Mouse (Mus musculus) thymus, postnatal 10 days (tissue): ENCODE data around the gene Vmn1r86.
"Not testable (repeated sequence)": the region's sequence is repeated elsewhere in the genome, so short reads cannot be mapped to it uniquely, and the experiment has no call there.

ENCODE experiments used
- DNase-seq, 2 experiments: peaks; one replicate each; pipeline ENCODE4 v3.0.0; 2021; ENCODE audit warnings: low spot score in 2 of 2

Gene Vmn1r86

GRCm38 (mm10) chr7:13119817-13120216 is at the start of gene Vmn1r86:
Gene Vmn1r86, minus strand, starts transcription at chr7:13119917.
- DNase-seq, result no peak

GRCm38 (mm10) chr7:13159268-13159667 is 39.6 kb upstream of the Vmn1r86 start, which contains the start of gene Vmn1r88:
Gene Vmn1r88, plus strand, starts transcription at chr7:13159568.
- DNase-seq, result no peak

- no peak for DNase-seq
Measured at GRCm38 (mm10) chr7:13140057-13140456, 20.3 kb upstream of the Vmn1r86 start, which contains the start of gene Vmn1r87. Gene Vmn1r87, minus strand, starts transcription at chr7:13140157.

GRCm38 (mm10) chr7:13137340-13137739 is 17.6 kb upstream of the Vmn1r86 start:
- DNase-seq, result no peak

GRCm38 (mm10) chr7:13131856-13132255 is 12.1 kb upstream of the Vmn1r86 start:
- no peak for DNase-seq

- peak in 1 of 2 experiments; percentile 15 for DNase-seq
Measured at GRCm38 (mm10) chr7:13123554-13124153, 3.9 kb upstream of the Vmn1r86 start.

- DNase-seq, result no peak
Measured at GRCm38 (mm10) chr7:13095073-13095472, 24.6 kb downstream of the Vmn1r86 start, which contains the start of gene Vmn1r85. Gene Vmn1r85, minus strand, starts transcription at chr7:13095173.

- DNase-seq, result no peak
Measured at GRCm38 (mm10) chr7:13072293-13072692, 47.4 kb downstream of the Vmn1r86 start.

GRCm38 (mm10) chr7:13063399-13063798 is 56.3 kb downstream of the Vmn1r86 start:
- DNase-seq, result not testable (repeated sequence)

- no peak for DNase-seq
Measured at GRCm38 (mm10) chr7:13059536-13059935, 60.2 kb downstream of the Vmn1r86 start.

GRCm38 (mm10) chr7:13056913-13057700 is 62.6 kb downstream of the Vmn1r86 start:
- DNase-seq, result no peak

- peak; percentile 93 to 94 for DNase-seq
Measured at GRCm38 (mm10) chr7:13054287-13055010, 65.3 kb downstream of the Vmn1r86 start, which contains the start of gene Mzf1. Gene Mzf1, minus strand, starts transcription at chr7:13054764.

- DNase-seq, result no peak
Measured at GRCm38 (mm10) chr7:13053961-13054286, 65.8 kb downstream of the Vmn1r86 start.

GRCm38 (mm10) chr7:13053501-13053900 is 66.2 kb downstream of the Vmn1r86 start:
- no peak for DNase-seq

- DNase-seq, result no peak
Measured at GRCm38 (mm10) chr7:13053001-13053400, 66.7 kb downstream of the Vmn1r86 start.
